Mouse (Mus musculus): ENCODE measurements around the gene Fancg.

GRCm38 (mm10) chr4:42956581-42956980 is 53.7 kb downstream of the Fancg start:
- no peak for TF ChIP-seq CTCF (IDR thresholded peaks at IDR 0.05; ENCODE audit: extremely low read depth, insufficient read length, insufficient replicate concordance, low read depth, low read length)
- TF ChIP-seq POLR2A (IDR thresholded peaks at IDR 0.05; ENCODE audit: low read depth, low read length) = no peak
